Mouse (Mus musculus) MEL (cell line): ENCODE data around the gene Mbnl1.

Experiments used
- CTCF ChIP-seq, 3 experiments: IDR thresholded peaks in 2 of 3; conservative IDR thresholded peaks in 1 of 3; 2 replicates each; pipeline ENCODE4 v1.5.1; 2011 to 2012; ENCODE audit warnings: low read length in 3 of 3, low read depth in 2 of 3, mild to moderate bottlenecking in 2 of 3, improper control_type of control experiment in 1 of 3, inconsistent platforms in 1 of 3, mixed read lengths in 1 of 3, moderate library complexity in 1 of 3; ENCODE audit not compliant: control insufficient read depth in 1 of 3, insufficient read depth in 1 of 3, poor library complexity in 1 of 3, severe bottlenecking in 1 of 3
- E2F4 ChIP-seq: IDR thresholded peaks from 2 replicates; pipeline ENCODE4 v1.6.1; 2011; ENCODE audit warnings: low read depth, low read length, improper control_type of control experiment, borderline replicate concordance
- MAX ChIP-seq: IDR thresholded peaks from 2 replicates; pipeline ENCODE4 v1.6.1; 2011; ENCODE audit warnings: low read length, improper control_type of control experiment
- POLR2A ChIP-seq, 2 experiments: IDR thresholded peaks; 2 replicates each; pipeline ENCODE4 v1.6.1; 2011 to 2012; ENCODE audit warnings: low read length in 2 of 2, mild to moderate bottlenecking in 2 of 2, control low read depth in 1 of 2, improper control_type of control experiment in 1 of 2, low read depth in 1 of 2, moderate library complexity in 1 of 2; ENCODE audit not compliant: control insufficient read depth in 1 of 2, insufficient read depth in 1 of 2, poor library complexity in 1 of 2
- RAD21 ChIP-seq: IDR thresholded peaks from 2 replicates; pipeline ENCODE4 v1.6.1; 2011; ENCODE audit warnings: mild to moderate bottlenecking, low read depth, low read length, improper control_type of control experiment
- SIN3A ChIP-seq: IDR thresholded peaks from 2 replicates; pipeline ENCODE4 v1.6.1; 2012; ENCODE audit warnings: low read length, improper control_type of control experiment, inconsistent platforms
- ZC3H11A ChIP-seq: IDR thresholded peaks from 2 replicates; pipeline ENCODE4 v1.6.1; 2012; ENCODE audit warnings: low read depth, mild to moderate bottlenecking, inconsistent platforms, low read length, improper control_type of control experiment

- no peak for TF ChIP-seq MAX
- TF ChIP-seq ZC3H11A, result no peak
- no peak for TF ChIP-seq CTCF (IDR thresholded peaks at IDR 0.05 in 2 of 3, conservative IDR thresholded peaks at IDR 0.05 in 1 of 3; ENCODE audit: control insufficient read depth in 1 of 3, insufficient read depth in 1 of 3, low read depth in 2 of 3, low read length in 3 of 3, poor library complexity in 1 of 3, severe bottlenecking in 1 of 3)
- TF ChIP-seq POLR2A (IDR thresholded peaks at IDR 0.05; ENCODE audit: control insufficient read depth in 1 of 2, insufficient read depth in 1 of 2, low read depth in 1 of 2, low read length in 2 of 2, poor library complexity in 1 of 2), result no peak
- no peak for TF ChIP-seq E2F4
- no peak for TF ChIP-seq SIN3A
- TF ChIP-seq RAD21, result no peak
Measured at GRCm38 (mm10) chr3:60582620-60583019, 110.0 kb downstream of the Mbnl1 start.
